Comparison of ENCODE assay signal across 8 mouse cellular contexts in genomic region chr13:89779208-89779911, GRCm38 (mm10). TPM values are rescaled to one million over a fixed set of nuclear protein-coding genes. Genes with fewer than 3 reads are reported as not detected.
DNase-seq lines count a peak whose midpoint lies in the region; ATAC-seq and TF ChIP-seq lines count a peak whose summit lies in the region.

No protein-coding gene starts in this region.

- H3K27me3 ChIP-seq in heart, postnatal 0 days (ENCODE audit: control insufficient read depth, insufficient read depth, low read length): no peaks in the 10 kb centered on the region

- H3K9me3 ChIP-seq in heart, postnatal 0 days (replicated peaks; ENCODE audit: control insufficient read depth, low read length): no peaks in the 10 kb centered on the region

- no peak for ATAC-seq in heart, postnatal 0 days (ENCODE audit: insufficient read depth, low read depth)

- no peak for TF ChIP-seq EP300 in heart, postnatal 0 days (IDR thresholded peaks at IDR 0.05; ENCODE audit: low read depth)

- no peak overlapping the region for H3K4me2 ChIP-seq in heart, postnatal 0 days (ENCODE audit: low read depth, low read length)

- no peaks in the 10 kb centered on the region for H3K36me3 ChIP-seq in heart, postnatal 0 days (replicated peaks; ENCODE audit: control insufficient read depth, insufficient read depth, low read length)

- H3K4me3 ChIP-seq in cortical plate, adult 2 months (ENCODE audit: insufficient read depth, low read length): no peak overlapping the region
- no peak overlapping the region for H3K4me3 ChIP-seq in heart, postnatal 0 days (ENCODE audit: low read depth, low read length)
- H3K4me3 ChIP-seq in layer of hippocampus, adult 2 months: no peak overlapping the region

- peak; percentile 34; the same call in 1 of the 2 replicates for TF ChIP-seq CTCF in cortical plate, adult 2 months (IDR thresholded peaks at IDR 0.05; ENCODE audit: extremely low read depth, insufficient read depth, low read length)
- peak; percentile 70 for TF ChIP-seq CTCF in heart, postnatal 0 days (IDR thresholded peaks at IDR 0.05; ENCODE audit: low read depth)
- peak; percentile 83 for TF ChIP-seq CTCF in layer of hippocampus, adult 2 months (conservative IDR thresholded peaks at IDR 0.05)

- no peak overlapping the region for H3K27ac ChIP-seq in cortical plate, adult 2 months (ENCODE audit: insufficient read depth, low read length)
- H3K27ac ChIP-seq in heart, postnatal 0 days (ENCODE audit: low read depth): no peak overlapping the region
- no peak overlapping the region for H3K27ac ChIP-seq in layer of hippocampus, adult 2 months

- no peak for TF ChIP-seq POLR2A in cortical plate, adult 2 months (IDR thresholded peaks at IDR 0.05; ENCODE audit: extremely low read depth, insufficient read depth, low read length)

- no peaks in the 10 kb centered on the region for H3K4me1 ChIP-seq in cortical plate, adult 2 months (ENCODE audit: control insufficient read depth, insufficient read depth, low read length)
- H3K4me1 ChIP-seq in heart, postnatal 0 days (ENCODE audit: control insufficient read depth, insufficient read depth): 0 out of 2 replicates have a peak, but pooled peaks cover 3% of the 10 kb centered on the region

- peak; percentile 12 to 85 for DNase-seq in adrenal gland, adult (ENCODE audit: inconsistent age in 2 of 2, low spot score in 1 of 2)
- DNase-seq in adrenal gland, postnatal 4 days (ENCODE audit: low spot score in 2 of 2): no peak
- peak; percentile 59 for DNase-seq in ZHBTc4 (ENCODE audit: low read depth, low spot score)
- DNase-seq in heart, postnatal 0 days (ENCODE audit: low spot score): peak; percentile 73
- peak; percentile 56 to 74 for DNase-seq in layer of hippocampus, adult 2 months (ENCODE audit: low spot score in 2 of 2)
- DNase-seq in lung, postnatal 10 days: peak; percentile 76
- DNase-seq in right cerebral cortex, postnatal 36 days (ENCODE audit: low spot score in 2 of 2): peak; percentile 25 to 37

- 58% methylated on average over 7 of the region's 7 CpGs for WGBS in heart, postnatal 0 days

- H3K9ac ChIP-seq in heart, postnatal 0 days (replicated peaks; ENCODE audit: low read depth, low read length): no peak overlapping the region

RNA-seq across cellular contexts. Expression of gene Vcan, which starts 37.1 kb away (rescaled TPM):
- total RNA-seq in adrenal gland, postnatal 4 days (2021): 10 to 100 TPM; 34.2 to 36.2 TPM
- polyA plus RNA-seq in cortical plate, adult 2 months (2012; rRNA removed): 6.3 and 8.9 TPM in 2 replicates
- 41.4 and 59.6 TPM in 2 replicates for total RNA-seq in heart, postnatal 0 days (2014; rRNA removed; ENCODE audit: low replicate concordance)
- 14.6 and 14.7 TPM in 2 replicates for polyA plus RNA-seq in heart, postnatal 0 days (2015; fragmentation: Nextera tagmentation; extraction: Ambion mirVana)
- total RNA-seq in layer of hippocampus, adult 2 months (2021): 10 to 100 TPM; 15.7 to 16.8 TPM

Comparison
In these comparisons a context has a peak if more than half of its experiments do, and no peak if none do; other contexts are left out.
1. DNase-seq: peak in adrenal gland, adult (2 of 2), ZHBTc4 (single experiment), heart, postnatal 0 days (single experiment), layer of hippocampus, adult 2 months (2 of 2), lung, postnatal 10 days (single experiment) and right cerebral cortex, postnatal 36 days (2 of 2); none in adrenal gland, postnatal 4 days (0 of 2).
2. Peak in every context shown above with its lines, with median percentiles within 50 percentile points of each other: CTCF ChIP-seq.